Mouse (Mus musculus): ENCODE measurements around the gene Cluh.
A peak's percentile ranks its signal among the peaks of the same experiment; 100 is the strongest.

The Cluh gene

DNA sequence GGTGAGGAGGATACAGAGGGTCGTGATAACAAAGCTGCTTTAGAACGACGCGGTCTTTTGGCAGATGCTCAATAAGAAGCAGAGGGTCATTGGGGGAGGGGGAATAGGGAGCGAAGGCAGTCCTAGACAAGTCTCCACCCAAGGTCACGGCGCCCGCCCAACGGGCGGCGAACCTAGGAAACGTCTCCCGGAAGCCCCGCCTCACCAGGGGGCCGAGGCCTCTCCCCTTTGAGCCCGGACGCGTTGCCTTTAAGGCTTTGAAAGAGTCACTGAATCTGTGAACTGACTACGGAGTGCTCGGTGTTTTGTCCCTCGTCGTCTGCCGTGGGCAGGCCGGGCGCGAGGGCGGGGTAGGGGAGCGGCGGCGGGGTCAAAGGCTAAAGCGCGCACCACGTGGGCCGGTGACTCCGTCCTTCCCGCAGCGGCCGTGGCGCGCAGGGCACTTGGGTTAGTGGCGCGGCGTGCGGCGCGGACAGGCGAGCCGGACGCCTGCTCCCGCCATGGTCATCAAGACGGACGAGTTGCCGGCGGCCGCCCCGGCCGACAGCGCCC, at the start of gene Cluh:
Gene Cluh (plus strand): TSS at position 401 of the 552 bp plus-strand sequence.
- DNase-seq (ENCODE audit: low spot score), result peak; percentile 97

DNA sequence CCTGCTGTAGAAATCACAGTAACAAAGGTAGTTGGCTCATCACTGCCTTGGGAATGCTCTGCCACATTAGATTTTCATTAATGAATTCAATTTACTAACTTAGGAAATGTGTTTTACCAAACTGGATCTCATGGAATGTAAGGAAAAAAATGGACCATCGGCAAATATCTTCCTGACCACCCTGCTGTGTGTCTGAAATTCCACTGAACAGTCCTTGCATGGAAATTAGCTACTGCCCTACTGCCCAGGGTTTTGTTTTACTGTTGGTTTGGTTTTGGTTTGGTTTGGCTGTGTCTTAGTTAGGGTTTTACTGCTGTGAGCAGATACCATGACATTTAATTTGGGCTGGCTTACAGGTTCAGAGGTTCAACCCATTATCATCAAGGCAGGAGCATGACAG, 47.0 kb upstream of the Cluh start:
- DNase-seq (ENCODE audit: low spot score), result no peak

DNA sequence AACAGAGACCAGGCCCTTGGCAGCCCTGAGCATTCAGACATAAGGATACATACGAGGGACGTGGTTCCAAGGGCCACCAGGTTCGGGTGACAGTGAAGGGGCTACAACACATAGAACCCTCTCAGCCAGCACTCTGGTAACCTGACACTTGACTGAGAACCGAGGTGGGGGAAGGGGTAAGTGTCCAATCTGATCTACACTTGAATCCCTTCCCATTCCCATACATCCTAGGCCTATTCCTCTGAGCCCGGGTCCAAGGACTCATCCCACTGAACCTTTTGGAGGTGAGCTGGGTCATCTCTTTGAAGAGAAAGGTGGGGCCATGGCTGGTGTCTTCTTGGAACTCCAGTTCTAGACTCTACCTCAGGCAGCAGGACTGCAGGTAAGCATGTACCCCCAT, 39.2 kb upstream of the Cluh start:
- no peak for DNase-seq (ENCODE audit: low spot score)

DNA sequence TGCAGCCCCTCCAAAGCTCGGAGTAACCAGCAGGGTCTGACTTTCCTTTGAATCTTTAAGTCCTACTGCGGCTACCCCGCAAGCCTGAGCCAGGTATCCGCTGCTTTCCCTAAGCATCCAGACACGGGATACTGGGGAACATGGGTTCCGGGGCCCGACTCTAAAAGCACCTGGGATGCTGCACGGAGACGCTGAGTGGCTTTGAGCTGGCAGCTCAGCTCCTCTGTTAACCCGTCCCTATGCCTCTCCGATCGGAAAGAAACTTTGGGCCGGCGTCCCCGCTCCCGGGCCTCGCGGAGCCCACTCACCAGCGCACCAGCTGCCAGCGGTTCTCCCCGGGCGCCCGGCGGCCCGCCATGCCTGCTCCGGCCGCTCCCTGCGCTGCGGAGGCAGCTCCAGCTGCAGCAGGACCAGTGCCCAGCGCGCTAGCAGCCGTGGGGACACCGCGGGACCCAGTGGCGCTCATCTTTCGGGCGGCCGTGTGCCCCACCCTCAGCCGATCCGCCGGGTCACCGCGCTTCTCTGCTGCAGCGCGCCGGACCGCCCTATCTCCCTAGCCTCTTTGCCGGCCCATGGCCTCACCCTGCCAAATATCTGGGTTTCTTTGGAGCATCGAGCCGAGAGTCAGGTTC, 38.6 kb upstream of the Cluh start, which contains the start of gene Rap1gap2:
Gene Rap1gap2 (minus strand): TSS at position 371 of the 632 bp plus-strand sequence.
- DNase-seq (ENCODE audit: low spot score), result peak; percentile 38

DNA sequence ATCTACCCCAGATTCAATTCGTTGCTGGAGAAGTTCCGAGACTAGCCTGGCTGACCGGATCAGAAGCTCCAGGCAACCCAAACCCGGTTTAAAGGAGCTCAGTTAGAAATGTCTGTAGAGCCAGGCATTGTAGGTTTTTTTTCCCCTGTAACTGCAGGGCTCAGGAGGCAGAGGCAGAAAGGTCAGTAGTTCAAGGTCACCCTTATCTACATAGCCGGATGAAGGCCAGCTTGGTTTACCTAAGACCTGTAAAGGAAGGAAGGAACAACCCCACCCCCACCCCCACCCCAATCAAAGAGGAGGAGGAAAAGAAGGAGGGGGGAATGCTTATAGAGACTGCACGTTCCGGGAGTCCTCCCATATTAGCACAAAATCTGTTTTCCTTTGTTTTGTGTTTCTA, 37.9 kb upstream of the Cluh start:
- no peak for DNase-seq (ENCODE audit: low spot score)

DNA sequence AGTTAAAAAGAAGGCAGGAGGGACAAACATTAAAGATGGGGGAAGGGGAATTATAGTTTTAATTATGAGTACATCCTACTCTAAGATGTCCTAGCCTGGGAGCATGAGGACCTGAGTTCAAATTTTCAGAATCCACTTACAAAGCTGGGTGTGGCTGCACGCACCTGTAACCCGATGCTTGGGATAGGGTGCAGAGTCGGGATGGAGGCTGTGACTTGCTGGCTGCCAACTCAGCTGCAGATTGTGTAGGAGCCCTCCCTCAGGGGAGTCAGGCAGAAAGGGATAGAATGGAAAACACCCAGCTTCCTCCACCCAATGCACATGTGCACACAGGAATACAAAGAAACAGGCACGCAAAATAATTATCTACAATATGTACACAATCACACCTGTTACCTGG, 35.9 kb upstream of the Cluh start:
- DNase-seq (ENCODE audit: low spot score), result no peak

DNA sequence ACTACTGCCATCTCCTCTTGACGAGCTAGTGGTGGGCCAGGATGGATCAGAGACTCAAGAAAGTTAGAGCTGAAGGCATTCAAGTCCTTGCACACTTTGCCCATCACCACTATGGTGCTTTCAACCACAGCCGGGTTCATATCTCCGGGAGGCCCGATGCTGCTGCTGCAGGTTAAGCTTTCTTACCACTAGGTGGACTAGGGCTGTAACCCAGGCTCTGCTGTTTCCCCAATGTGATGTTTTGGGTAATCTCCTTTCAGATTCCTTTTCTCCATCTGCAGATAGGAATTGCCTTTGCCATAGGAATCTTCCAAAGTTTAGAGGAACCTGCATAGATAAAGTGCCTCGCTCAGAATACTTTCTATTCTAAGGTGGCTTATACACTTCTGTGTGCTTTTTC, 33.7 kb upstream of the Cluh start:
- no peak for DNase-seq (ENCODE audit: low spot score)

DNA sequence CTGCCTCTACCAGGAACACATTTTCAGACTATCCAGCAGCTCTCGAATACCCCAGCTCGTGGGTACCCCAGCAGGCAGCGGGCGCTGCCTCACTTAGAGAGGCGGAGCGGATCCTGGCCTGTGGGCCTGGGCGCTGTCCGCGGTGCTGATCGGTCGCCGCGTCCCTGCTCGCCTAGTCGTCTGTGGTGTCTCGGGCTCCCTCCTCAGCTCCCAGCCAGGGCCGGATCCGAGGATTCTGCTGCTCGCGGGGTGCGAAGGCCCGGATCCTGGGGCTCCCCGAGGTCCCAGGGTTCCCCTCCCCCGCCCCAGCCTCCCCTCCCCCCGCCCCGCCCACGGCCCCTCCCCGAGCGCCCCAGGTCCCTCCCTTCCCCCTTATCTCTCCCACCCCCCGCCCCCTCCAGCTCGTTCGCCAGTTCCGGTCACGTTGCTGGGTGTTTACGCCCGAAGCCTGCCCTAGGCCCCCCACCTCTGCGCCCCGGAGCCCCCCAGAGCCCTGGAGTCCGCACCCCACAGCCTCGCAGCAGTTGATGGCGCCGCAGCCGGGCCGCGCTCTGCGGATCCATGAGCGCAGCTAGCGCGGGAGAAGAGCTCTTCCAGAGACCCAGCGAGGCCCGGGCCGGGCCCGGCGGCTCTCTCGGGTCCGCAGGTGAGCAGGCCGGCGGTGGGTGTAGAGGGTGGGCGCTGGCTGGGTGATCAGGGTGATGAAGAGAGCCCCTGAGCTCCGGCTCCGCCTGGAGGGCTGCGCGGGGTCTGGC, 29.9 kb upstream of the Cluh start, which contains the start of gene Ccdc92b:
Gene Ccdc92b (plus strand): TSS at position 405 of the 755 bp plus-strand sequence.
- peak; percentile 97 for DNase-seq (ENCODE audit: low spot score)

DNA sequence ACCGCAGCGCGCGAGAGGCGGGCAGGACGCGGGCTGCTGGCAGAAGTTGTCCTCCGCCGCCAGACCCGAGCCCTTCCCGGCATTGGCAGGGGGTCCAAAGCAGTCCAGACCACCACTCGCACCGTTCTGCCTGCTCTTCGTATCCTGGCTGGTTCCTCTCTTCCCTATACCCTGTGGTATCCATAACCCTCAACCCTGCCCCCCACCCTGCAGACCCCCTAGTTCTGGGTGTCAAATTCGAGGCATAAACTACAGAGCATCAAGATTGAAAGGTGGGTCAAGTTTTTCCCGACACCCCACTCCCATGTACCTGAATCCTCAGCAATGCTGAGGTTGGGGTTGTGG, 29.4 kb upstream of the Cluh start:
- DNase-seq (ENCODE audit: low spot score), result no peak

DNA sequence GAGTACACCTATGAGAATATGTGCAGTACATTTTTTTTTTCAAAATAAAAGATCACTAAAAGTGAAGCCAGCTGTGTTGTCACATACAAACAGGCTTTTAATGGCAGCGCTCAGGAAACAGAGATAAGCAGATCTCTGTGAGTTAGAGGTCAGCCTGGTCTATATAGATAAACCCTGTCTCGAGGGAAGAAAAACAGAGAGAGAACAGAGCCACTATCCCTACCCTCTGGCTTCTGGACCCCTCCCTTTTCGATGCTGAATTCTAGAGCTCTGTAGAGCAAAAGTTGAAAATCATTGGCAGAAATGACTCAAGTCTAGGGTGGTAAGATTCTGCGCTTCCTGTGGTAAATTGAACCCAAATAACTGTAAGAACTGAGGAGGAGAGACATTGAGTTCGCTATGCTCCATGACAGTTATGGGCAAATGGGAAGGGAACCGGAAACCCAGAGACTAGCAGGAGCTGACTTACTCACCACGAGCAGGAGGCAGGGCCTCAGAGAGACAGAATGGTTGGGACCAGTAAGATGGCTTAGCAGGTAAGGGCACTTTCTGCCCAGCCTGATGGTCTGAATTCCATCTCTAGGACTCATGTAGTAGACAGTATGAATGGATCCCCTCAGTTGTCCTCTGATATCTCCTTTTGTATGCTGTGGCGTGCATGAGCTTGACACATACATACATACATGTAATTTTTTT, 27.2 kb upstream of the Cluh start:
- no peak for DNase-seq (ENCODE audit: low spot score)

DNA sequence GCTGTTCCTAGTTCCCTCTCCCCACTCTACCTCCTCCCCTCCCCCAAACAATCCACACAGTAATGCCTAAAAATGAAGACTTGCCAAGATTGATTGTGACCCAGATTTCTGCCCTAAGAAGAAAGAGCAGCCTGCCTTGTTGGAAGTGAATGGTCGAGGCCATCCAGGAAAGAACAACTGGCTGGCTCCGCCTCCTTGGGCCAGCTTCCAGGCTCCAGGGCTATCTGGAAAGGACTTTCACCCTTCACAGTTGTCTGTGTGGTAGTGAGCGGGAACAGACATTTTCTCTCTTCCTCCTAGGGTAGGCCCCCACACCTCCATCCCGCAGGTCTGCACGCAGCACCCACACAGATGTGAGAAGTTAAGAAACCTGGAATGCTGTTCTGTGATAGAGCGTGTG, 25.6 kb upstream of the Cluh start:
- DNase-seq (ENCODE audit: low spot score), result no peak

DNA sequence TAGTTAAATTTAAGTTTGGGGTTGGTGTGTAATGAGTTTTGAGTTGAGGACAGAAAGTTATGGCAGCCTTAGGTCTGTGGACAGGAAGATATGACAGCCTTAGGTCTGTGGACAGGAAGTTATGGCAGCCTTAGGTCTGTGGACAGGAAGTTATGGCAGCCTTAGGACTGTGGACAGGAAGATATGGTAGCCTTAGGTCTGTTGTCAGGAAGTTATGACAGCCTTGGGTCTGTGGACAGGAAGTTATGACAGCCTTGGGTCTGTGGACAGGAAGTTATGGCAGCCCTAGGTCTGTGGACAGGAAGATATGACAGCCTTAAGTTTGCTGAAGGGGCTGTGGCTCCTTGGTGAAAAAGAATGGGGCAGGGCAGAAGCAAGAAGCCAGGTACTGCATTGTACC, 24.0 kb upstream of the Cluh start:
- DNase-seq (ENCODE audit: low spot score), result no peak

DNA sequence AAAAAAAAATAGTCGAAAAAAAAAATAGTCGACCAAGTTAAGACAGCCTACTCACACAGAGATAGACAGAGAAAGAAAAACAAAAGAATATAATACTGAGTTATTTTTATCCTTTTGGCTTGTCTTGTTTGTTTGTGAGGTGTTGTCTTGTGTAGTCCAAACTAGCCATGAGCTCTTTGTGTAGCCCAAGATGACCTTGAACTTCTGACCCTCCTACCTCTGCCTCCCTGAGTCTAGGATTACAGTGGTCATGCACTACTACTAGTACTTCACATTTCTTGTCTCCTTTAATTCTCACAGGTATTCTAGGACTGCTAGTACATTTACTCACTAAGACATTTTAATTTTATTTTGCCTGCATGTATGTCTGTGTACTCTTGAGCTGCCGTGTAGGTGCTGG, 21.8 kb upstream of the Cluh start:
- no peak for DNase-seq (ENCODE audit: low spot score)

DNA sequence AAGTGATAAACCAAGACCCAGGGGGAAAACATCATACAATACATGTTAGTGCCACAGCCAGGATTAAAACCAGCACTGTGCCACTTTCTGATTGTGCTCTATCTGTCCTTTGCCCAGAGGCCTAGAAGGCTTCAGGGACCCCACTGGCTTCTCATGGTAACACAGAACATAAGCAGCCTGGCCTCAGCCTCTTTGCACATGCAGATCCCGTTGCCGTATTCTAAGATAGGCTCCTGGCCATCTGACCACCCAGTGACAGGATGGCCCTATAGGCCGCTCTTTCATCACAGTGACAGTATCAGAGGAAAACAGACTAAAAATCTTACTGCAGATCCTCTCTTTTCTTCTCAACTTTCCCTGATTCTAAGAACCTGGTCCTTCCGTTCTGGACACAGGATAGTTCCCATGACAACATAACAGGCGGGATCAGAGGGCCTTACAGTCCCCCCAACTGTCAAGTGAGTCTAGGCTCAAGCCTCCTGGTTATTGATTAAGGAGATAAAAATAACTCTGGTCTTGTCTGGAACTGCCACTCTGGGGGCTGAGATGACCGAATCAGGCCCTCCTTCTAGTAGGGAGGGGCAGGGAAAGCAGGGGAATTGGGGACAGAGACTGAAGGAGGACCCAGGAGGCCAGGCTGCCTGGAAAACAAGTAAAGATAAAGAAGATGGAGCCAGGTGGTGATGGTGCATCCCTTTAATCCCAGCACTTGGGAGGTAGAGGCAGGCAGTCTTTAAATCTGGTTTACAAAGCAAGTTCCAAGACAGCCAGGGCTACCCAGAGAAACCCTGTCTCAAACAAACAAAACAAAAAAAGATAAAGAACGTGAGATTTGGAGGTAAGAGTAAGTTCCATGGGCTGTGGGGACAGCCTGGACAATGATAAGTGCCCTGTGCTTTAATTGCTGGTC, 17.2 kb upstream of the Cluh start:
- DNase-seq (ENCODE audit: low spot score), result no peak

DNA sequence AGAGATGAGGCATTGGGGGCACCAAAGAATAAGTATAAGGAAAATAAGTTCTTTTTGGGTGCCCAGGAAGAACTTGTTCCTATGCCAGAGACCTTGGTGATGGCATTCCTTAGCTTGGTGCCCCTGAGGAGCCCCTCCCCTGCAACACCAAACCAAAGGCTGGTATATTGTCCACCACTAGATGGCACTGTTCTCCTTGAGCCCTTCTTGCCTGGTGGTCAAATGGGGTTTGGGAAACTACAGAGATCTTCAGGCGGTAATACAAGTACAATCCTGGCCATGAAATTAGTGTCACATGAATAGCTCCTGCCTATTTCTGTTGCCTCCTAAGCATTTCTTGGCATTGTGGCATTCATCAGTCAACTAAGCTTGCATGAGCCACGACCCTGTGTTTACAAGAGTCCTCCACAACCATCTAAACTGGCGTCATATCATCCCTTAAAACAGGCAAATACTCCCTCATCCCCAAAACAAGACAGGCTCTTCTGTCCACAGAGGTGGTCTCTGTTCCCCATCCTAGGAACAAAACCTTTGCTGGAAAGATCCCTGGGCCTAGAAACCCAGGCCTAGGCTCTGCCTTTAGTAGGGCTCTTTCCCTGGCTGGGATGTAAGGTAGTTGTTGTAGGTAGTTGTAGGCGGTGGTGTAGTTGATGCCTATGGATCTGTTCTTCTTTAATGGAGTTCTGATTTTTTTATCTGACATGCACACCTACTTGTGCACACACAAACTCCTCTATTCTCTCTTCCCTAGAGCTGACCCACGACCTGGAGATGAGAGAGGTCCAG, 14.6 kb upstream of the Cluh start:
- peak; percentile 88 for DNase-seq (ENCODE audit: low spot score)

DNA sequence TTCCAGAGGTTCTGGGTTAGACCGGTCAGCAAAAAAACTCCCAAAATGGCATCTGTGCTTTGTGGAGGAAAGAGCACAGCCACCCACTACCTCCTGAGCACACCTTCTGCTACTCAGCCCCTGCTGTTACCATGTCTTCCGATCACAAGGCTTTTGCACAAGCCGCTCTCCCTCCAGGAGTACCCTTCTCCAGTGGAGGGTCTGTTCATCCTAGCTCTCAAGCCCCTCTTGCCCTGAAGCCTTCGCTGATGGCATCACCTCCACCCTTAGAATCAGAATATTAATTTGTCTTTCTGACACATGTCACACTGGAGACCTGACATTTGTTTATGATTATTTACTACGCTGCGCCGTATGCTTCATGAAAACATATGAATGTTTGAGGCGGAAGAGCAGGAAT, 11.8 kb upstream of the Cluh start:
- DNase-seq (ENCODE audit: low spot score), result no peak

DNA sequence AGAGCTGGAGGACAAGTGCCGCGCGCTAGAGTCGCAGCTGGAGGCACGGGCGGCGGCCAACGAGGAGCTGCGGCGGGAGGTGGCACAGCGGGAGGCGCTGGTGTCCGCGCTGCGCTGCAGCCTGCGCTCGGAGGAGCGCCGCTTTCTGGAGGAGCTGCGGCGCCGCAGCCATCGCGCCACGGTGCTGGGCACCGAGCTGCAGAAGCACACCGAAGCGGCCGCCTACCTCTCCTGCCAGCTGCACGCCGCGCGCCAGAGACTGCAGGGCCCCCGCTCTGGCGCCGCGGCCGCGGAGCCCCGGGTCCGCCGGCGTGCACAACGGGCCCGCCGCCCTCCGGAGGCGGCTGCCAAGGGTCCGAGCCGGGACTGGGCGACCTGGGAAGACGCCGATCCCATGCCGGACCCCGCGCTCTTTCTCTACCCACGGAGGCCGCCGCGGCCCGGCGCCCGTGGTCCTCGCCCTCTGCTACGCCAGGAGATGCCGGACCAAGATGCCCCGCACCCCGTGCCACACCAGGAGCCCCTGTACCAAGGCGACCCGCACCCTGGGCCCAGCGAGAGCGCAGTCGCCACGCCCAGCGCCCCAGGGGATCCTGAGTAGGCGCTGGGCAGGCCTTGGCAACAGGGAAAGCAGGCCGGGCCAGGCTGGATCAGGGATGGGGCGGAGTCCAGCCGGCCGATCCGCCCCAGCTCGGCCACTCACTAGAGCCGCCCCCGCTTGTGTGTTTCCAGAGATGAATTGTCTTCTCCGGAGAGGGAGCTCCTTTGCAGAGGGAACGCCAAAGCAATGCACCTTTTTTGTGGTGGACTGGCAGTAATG, 11.1 kb upstream of the Cluh start:
- DNase-seq (ENCODE audit: low spot score), result peak; percentile 85

DNA sequence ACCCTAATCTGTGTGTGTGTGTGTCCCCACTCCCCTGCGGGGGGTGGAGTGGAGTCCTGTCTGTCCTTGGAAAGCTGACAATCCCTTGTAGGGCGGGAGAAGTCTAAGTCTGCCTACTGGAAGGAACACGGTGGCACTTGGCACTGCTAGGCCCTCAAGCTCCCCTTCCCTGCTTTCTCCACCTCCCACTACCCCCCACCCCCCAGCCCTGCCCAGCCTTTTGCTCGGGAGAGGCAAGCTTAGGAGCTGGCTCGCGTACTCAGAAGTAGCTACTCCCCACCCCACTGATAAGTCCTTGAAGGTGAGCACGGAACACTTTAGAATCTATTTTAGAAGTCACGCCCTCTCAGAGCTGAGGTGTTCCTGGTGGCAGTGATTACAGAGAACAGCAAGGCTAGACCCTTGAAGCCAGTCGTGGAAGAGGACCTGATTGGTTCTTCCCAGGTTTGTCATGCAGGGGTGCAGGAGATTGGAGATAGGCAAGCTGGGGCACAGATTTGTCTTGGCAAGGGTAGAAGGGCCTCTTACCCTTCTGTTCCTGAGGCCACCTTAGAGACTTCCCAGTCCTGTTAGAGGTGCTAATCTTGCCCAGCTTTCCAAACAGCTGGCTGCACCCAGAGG, 10.4 kb upstream of the Cluh start:
- DNase-seq (ENCODE audit: low spot score), result no peak

DNA sequence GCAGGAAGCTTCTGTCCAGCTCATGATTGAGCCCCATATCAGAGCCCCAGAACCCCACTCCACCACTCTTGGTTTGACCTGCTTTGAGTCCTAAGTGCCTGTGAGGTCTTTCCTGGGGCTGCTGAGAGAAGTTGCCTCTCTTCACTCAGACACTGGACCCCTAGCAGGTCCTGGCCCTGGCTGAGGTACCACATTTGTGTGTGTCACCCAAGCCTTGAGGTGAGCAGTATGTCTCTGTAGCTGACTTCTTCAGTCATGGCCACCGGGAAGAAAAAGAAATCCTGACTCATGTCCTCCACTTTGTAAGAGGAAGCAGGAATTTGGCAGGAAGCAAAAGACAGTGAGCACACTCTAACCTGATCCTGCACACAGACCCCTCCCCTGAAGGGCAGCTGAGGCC, 9.7 kb upstream of the Cluh start:
- DNase-seq (ENCODE audit: low spot score), result no peak

DNA sequence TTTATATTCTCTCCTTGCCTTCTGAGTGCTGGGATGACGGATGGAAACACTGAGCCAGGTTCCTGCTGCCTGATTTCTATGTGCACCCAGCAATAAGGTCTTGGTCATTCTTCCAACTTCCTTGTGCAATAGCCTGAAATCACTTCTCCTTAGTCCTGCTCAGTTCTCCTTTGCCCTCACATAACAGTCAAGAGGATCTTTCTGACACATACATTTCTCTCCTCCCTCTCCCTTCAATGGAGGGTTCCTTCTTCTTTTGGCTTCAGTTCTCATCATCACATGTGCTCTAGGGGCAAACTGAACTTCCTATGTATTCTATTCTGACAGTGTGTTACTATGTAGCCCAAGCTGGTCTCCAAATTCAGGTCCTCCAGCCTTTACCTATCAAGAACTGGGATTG, 1.3 kb upstream of the Cluh start:
- DNase-seq (ENCODE audit: low spot score), result no peak
